In the genomic region with DNA sequence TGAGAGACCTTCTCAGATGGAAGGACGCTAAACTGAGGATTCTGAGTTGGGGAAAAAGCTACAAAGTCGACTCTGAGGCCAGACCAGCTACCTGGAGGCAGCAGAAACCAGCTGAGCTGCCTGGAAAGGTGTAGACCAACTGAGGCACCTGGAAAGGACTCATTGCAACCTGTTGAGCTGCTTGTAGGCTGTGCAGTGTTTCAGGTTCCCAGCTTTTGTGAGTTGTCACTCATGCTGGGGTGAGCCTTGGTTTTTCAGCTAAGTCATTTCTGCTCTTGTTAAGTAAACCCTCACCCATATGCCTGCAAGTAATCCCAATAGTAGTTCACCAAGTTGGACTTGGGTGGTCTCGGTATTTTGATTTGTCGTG, we compare ENCODE assay signal across 8 mouse cellular contexts. TPM values are rescaled to one million over a fixed set of nuclear protein-coding genes. Genes with fewer than 3 reads are reported as not detected.
DNase-seq lines count a peak whose midpoint lies in the region; ATAC-seq and TF ChIP-seq lines count a peak whose summit lies in the region.

No protein-coding gene starts in this region.

- peak overlapping the region; percentile 92 for H3K4me2 ChIP-seq in heart, embryonic 12.5 days
- H3K4me2 ChIP-seq in neural tube, embryonic 11.5 days (ENCODE audit: low read depth), result peak overlapping the region; percentile 60

- H3K27me3 ChIP-seq in heart, embryonic 12.5 days (replicated peaks), result no peaks in the 10 kb centered on the region
- H3K27me3 ChIP-seq in ES-Bruce4 (ENCODE audit: control insufficient read depth, insufficient read depth, low read length, poor library complexity, severe bottlenecking), result no peaks in the 10 kb centered on the region
- no peaks in the 10 kb centered on the region for H3K27me3 ChIP-seq in limb, embryonic 10.5 days (ENCODE audit: low read depth, poor library complexity, severe bottlenecking)
- H3K27me3 ChIP-seq in neural tube, embryonic 11.5 days (ENCODE audit: control insufficient read depth, insufficient read depth, low read length), result no peaks in the 10 kb centered on the region

- ATAC-seq in heart, embryonic 12.5 days (ENCODE audit: insufficient number of reproducible peaks, low FRiP score), result peak; percentile 19; the same call in 1 of the 2 replicates
- ATAC-seq in erythroblast, adult 5-6 weeks (replicated peaks; ENCODE audit: low FRiP score, poor library complexity, severe bottlenecking), result peak; percentile 32
- peak; percentile 36 for ATAC-seq in neural tube, embryonic 11.5 days (ENCODE audit: insufficient read depth, low FRiP score, low TSS enrichment)

- TF ChIP-seq CTCF in ES-Bruce4 (IDR thresholded peaks at IDR 0.05; ENCODE audit: low read depth, low read length), result no peak

- no peak for TF ChIP-seq EP300 in ES-Bruce4 (IDR thresholded peaks at IDR 0.05; ENCODE audit: insufficient read depth, low read depth, low read length)

- TF ChIP-seq POLR2A in ES-Bruce4 (IDR thresholded peaks at IDR 0.05; ENCODE audit: insufficient read depth, low read length), result no peak

- 15% methylated on average over 4 of the region's 4 CpGs for WGBS in heart, embryonic 12.5 days
- WGBS in limb, embryonic 10.5 days, result 26% methylated on average over 4 of the region's 4 CpGs
- WGBS in neural tube, embryonic 11.5 days, result 34% methylated on average over 4 of the region's 4 CpGs

- H3K27ac ChIP-seq in heart, embryonic 12.5 days (ENCODE audit: poor library complexity, severe bottlenecking), result no peak overlapping the region
- H3K27ac ChIP-seq in ES-Bruce4 (ENCODE audit: insufficient read depth, low read length), result peak overlapping the region; percentile 12; the same call in 1 of the 2 replicates
- H3K27ac ChIP-seq in limb, embryonic 10.5 days, result peak overlapping the region; percentile 93
- no peak overlapping the region for H3K27ac ChIP-seq in neural tube, embryonic 11.5 days (ENCODE audit: low read depth, low read length)

- peaks cover 18% of the 10 kb centered on the region for H3K4me1 ChIP-seq in heart, embryonic 12.5 days (replicated peaks)
- peaks cover 2% of the 10 kb centered on the region for H3K4me1 ChIP-seq in ES-Bruce4 (ENCODE audit: control insufficient read depth, insufficient read depth, low read length)
- peaks cover 15% of the 10 kb centered on the region for H3K4me1 ChIP-seq in limb, embryonic 10.5 days
- peaks cover 6% of the 10 kb centered on the region; the same call in 1 of the 2 replicates for H3K4me1 ChIP-seq in neural tube, embryonic 11.5 days (ENCODE audit: control insufficient read depth, insufficient read depth, low read length)

- H3K36me3 ChIP-seq in heart, embryonic 12.5 days, result peaks cover 12% of the 10 kb centered on the region
- H3K36me3 ChIP-seq in ES-Bruce4 (ENCODE audit: control insufficient read depth, insufficient read depth, low read length, poor library complexity, severe bottlenecking), result peaks cover 2% of the 10 kb centered on the region; the same call in 1 of the 2 replicates
- peaks cover 19% of the 10 kb centered on the region for H3K36me3 ChIP-seq in limb, embryonic 10.5 days
- no peaks in the 10 kb centered on the region for H3K36me3 ChIP-seq in neural tube, embryonic 11.5 days (ENCODE audit: control insufficient read depth, insufficient read depth, low read length)

- H3K9me3 ChIP-seq in heart, embryonic 12.5 days (replicated peaks), result no peaks in the 10 kb centered on the region
- H3K9me3 ChIP-seq in ES-Bruce4 (replicated peaks; ENCODE audit: control insufficient read depth, insufficient read depth, low read length, poor library complexity, severe bottlenecking), result no peaks in the 10 kb centered on the region
- H3K9me3 ChIP-seq in limb, embryonic 10.5 days (replicated peaks), result no peaks in the 10 kb centered on the region
- no peaks in the 10 kb centered on the region for H3K9me3 ChIP-seq in neural tube, embryonic 11.5 days (ENCODE audit: control insufficient read depth, low read length)

- H3K4me3 ChIP-seq in heart, embryonic 12.5 days, result peak overlapping the region; percentile 93
- H3K4me3 ChIP-seq in ES-Bruce4 (ENCODE audit: low read depth, low read length), result peak overlapping the region; percentile 88
- peak overlapping the region; percentile 96 for H3K4me3 ChIP-seq in limb, embryonic 10.5 days
- H3K4me3 ChIP-seq in neural tube, embryonic 11.5 days (ENCODE audit: low read depth, low read length), result peak overlapping the region; percentile 83

- DNase-seq in heart, adult 9 months (ENCODE audit: low spot score in 2 of 2), result no peak
- peak; percentile 36 for DNase-seq in limb, embryonic 10.5 days (ENCODE audit: low spot score)
- no peak for DNase-seq in neural tube, embryonic 11.5 days (ENCODE audit: low spot score)
- no peak for DNase-seq in adrenal gland, postnatal 10 days
- DNase-seq in urinary bladder, postnatal 14 days (ENCODE audit: low spot score), result no peak

- H3K9ac ChIP-seq in heart, embryonic 12.5 days, result peak overlapping the region; percentile 90
- peak overlapping the region; percentile 87; the same call in 1 of the 2 replicates for H3K9ac ChIP-seq in ES-Bruce4 (ENCODE audit: low read depth, poor library complexity, severe bottlenecking)
- peak overlapping the region; percentile 79 for H3K9ac ChIP-seq in neural tube, embryonic 11.5 days (ENCODE audit: low read length)

RNA-seq across cellular contexts. Expression of gene Nfrkb, which starts 0.5 kb away (rescaled TPM):
- 16.8 and 16.9 TPM in 2 replicates for polyA plus RNA-seq in heart, embryonic 12.5 days (2016; fragmentation: Nextera tagmentation; extraction: Ambion mirVana)
- 26.3 and 26.6 TPM in 2 replicates for polyA plus RNA-seq in ES-Bruce4 (2011; ENCODE audit: insufficient read depth, insufficient read length, low read depth, missing spikeins)
- total RNA-seq in erythroblast, adult 5-6 weeks (2015; ENCODE audit: low replicate concordance), result 8.3 and 9.0 TPM in 2 replicates
- 10.3 and 14.1 TPM in 2 replicates for total RNA-seq in erythroblast, adult 5-6 weeks (2017; ENCODE audit: low replicate concordance)
- 17.6 and 23.1 TPM in 2 replicates for polyA plus RNA-seq in limb, embryonic 10.5 days (2016; fragmentation: Nextera tagmentation; extraction: Ambion mirVana)
- polyA plus RNA-seq in neural tube, embryonic 11.5 days (2014; fragmentation: Nextera tagmentation; extraction: Ambion mirVana), result 22.1 and 22.8 TPM in 2 replicates
- total RNA-seq in adrenal gland, postnatal 10 days (2021), result 10 to 100 TPM; 19.1 to 30.3 TPM

Comparison
In these comparisons a context has a peak if more than half of its experiments do, and no peak if none do; other contexts are left out.
1. H3K27ac ChIP-seq: peak in ES-Bruce4 (single experiment) and limb, embryonic 10.5 days (single experiment); none in heart, embryonic 12.5 days (single experiment) and neural tube, embryonic 11.5 days (single experiment).
2. Peak in every context shown above with its lines, with median percentiles within 50 percentile points of each other: ATAC-seq, H3K4me3 ChIP-seq and H3K9ac ChIP-seq.